Mouse (Mus musculus) inflammation-experienced regulatory T-cells, adult 6 months (primary cell): ENCODE results near the gene Anxa6. TPM values are rescaled to one million over a fixed set of nuclear protein-coding genes. Genes with fewer than 3 reads are reported as not detected.

Source experiments
- ATAC-seq: one replicate; pipeline ENCODE4 v1.8.0; 2017
- polyA plus RNA-seq, 3 experiments: library from polyadenylated mRNA; unstranded; fragments of 100-300 nt; shearing (Covaris generic); gene quantifications; one replicate each; pipeline ENCODE4 v1.2.1; 2017

The Anxa6 gene
- 100 to 1,000 TPM; 347 to 625 (median 370) TPM for polyA plus RNA-seq

DNA sequence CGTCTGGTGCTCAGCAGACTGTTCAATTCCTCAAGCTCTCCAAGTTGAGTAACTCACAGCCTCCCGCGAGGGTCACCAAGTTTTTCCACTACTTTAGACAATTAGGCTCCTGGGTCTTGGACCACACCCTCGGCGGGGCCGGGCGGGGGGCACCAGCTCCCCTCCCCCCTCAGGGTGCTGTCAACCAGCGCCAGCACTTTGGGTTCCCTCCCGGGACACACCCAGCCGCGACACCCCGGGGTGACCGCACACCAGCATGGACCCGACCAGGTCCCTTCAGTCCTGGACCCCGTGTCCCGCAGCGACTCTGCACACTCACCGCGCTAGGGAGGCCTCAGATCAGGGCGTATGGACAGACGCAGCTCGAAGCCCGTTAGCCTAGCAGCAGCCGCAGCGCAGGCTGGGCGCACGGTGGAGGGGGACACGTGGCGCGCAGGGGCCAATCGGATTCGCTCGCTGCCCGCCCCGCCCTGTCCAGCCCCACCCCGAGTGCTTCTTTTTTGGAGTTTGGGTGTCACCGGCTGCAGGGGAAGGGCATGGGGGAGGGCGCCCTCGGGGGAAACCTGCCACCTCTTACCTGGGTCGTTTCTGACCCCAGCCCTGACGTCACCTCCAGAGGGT lies at the start of gene Anxa6:
Gene Anxa6 (minus strand): TSS at position 406 of the 621 bp plus-strand sequence.
- peak; percentile 84 for ATAC-seq

DNA sequence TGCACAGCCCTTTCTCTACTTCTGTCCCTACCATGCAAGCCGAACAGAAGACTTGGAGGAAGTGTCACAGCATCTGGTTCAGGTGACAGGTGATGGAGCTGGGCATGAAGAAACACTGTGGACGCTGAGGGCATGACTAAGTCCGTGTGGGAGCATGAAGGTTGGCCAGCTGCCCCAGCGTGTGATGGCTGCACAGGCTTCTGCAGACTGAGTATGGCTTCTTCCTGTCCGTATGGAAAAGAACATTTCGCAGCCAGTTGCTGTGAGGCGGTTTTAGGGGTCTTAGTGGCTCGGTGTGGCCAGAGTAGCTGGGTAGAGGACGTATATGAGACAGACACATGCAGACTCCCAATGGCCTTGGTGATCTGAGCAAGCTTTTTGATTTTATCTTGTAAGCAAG lies 48.0 kb upstream of the Anxa6 start:
- no peak for ATAC-seq

GRCm38 (mm10) chr11:55079180-55079579 lies 45.9 kb upstream of the Anxa6 start:
- ATAC-seq, result no peak

GRCm38 (mm10) chr11:55078502-55078901 lies 45.3 kb upstream of the Anxa6 start:
- no peak for ATAC-seq

DNA sequence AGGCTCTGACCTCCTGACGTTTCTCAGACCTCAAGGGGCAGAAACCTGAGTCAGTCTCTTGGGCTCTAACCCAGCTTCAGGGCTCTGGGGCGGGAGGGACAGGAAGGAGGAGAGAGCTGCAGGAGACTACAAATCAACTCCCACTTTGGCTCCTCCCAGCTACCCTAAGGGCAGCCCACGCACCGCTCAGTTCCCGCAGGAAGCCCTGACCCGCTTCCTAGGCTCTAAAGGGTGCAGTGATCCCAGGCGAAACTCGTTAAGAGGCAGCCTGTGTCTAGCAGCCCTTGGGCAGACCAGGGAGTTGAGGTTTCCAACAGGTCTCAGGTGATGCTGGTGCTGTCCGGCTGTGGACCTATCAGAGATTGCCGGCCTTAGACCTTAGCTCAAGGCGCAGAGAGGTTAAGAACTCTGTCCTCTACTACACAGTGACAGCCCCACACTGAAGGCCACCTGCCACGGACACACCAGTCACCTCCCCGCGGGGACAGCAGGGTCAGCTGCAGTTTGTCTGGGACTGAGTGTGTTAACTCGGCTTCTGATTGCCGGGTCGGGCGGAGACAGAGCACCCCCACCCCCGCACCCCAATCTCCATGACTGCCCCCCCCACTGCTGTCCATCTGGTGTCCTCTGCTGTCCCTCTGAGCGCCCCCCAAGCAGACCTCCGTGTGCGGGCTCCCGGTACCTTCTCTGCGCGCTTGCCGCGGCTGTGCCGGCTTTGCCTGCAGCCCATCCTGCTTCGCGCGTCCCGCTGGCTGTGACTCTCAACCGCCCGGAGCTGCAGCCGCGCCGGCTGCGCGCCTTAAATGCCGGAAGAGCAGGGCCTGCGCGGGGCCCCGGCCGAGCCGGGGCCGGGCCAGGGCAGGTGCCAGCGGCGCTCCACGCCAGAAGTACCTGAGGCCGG lies 44.3 kb upstream of the Anxa6 start, which contains the start of gene Ccdc69:
Gene Ccdc69 (minus strand): TSS at position 801 of the 901 bp plus-strand sequence.
- ATAC-seq, result peak; percentile 77

DNA sequence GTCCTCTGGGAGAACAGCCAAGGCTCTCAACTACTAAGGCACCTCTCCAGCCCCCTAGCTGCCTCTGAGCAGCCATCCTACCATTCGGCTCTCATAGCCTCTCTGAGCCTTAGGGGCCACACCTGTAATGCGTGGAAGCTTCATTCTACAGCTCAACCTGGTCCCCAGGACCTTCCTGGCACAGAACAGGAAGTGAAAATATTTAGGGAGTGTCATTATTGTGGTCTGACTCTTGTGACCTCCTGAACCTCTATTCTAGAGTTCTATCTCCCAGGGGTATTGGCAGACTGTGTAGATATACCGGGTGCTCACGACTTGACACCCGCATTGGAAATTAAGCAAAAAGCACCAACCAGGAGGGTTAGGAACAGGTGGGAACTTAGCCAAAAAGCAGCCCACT lies 43.0 kb upstream of the Anxa6 start:
- ATAC-seq, result no peak

DNA sequence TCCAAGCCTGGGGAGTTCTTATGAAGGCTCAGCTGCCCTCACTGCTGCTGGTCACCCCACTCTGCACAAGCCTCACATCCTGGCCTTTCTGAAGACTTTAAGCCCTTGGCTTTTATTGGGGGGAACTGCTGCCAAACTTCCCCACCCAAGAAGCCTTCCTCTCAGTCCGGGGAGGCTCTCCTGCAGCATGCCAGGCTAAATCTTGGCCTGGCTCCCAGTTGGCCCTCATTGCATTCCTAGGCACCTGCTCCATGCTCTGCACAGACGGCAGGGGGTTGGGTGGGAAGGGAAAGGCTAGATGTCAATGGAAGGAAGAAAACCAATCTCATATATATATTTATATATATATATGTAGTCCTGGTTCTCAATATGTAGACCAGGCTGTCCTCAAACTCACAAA lies 42.4 kb upstream of the Anxa6 start:
- no peak for ATAC-seq

DNA sequence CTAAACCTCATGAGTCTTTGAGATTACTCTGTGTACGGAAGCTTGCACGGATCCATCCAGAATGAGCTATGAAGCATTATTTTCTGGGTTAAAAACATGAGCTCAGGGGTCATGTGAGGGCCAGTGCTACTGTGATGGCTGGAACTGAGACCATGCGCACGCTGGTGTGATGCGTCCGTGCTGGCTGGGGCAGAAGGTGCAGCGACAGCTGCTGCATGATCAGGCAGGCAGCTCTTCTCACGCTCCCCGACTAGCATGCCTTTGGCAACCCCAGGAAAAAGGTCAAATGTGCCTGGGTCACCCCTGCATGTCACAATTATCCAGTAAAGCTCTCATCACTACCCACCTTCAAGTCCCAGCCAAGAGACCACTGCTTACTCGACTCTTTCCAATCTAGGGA lies 39.9 kb upstream of the Anxa6 start:
- no peak for ATAC-seq

DNA sequence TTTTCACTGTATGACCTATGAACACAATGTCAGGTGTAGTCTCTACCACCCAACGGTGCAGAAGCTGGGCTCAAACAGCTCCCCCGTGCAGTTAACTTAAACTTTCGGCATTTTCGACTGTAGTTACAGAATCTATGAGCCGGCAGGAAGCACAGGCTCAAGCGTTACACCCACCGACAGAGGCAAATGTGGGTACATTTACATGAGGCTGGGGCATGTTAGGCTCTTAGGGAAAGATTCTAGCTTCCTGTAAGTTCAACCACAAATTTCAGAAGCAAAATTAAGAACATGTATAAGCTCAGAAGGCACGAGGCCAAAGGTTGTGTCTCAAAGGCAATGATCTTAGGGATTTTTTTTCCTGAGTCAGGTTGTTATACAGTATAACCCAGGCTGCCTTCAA lies 39.2 kb upstream of the Anxa6 start:
- peak; percentile 74 for ATAC-seq

- ATAC-seq, result no peak
Measured at GRCm38 (mm10) chr11:55071344-55071743, 38.1 kb upstream of the Anxa6 start.

- ATAC-seq, result no peak
Measured at GRCm38 (mm10) chr11:55069023-55069422, 35.8 kb upstream of the Anxa6 start.

DNA sequence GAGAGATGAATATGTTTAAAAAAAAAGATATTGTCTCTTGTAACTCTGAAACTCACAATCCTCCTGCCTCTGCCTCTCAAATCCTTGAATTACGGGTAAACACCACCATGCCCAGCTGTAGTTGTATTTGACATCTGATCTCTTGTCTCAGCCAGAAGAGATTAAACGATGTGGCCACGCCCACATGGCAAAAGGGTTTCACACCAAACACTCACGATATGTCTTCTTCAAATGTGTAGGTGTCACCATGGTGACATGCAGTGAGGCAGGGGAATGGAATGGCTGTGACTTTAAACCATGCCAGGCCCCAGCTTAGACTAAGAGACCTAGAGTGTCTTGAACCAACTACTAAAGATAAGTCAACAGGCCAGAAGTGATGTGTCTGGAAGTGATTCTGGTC lies 33.7 kb upstream of the Anxa6 start:
- peak; percentile 80 for ATAC-seq

DNA sequence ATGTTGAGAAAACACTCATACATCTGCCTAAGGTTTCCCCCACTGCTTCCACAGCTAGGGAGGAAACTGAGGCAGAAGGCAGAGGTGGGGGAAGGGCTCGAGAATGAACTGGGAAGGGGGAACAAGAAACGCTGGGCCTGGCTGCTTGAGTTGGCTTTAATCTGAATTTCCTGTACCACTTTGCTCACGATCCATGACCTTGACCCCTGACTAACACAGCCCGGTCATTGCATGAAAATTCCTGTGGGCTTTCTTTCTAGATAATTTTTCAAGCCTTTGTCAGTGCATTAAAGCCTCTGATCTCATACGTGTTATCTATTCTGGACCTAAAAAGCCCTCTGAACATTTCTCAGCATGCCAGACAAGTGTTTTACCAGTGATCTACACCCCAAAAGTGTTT lies 29.6 kb upstream of the Anxa6 start:
- ATAC-seq, result no peak

DNA sequence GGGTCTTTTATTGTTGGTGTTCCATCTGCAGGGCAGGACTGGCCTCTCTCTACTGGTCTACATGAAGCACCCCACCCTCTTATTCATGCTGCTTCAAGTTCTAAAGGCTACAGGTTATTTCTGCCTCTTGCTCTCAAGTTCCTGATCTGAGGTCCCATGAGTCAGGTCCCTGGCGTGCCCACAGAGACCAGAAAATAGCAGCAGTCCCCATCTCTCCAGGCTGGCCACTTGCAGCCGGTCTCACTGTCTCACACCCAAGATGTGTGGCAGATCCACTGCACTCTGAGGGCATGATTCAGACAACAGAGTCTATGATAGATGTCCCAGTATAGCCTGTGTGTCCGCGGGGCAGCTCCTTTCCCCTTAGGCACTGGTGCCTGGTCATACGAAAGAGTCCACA lies 27.6 kb upstream of the Anxa6 start:
- no peak for ATAC-seq

- ATAC-seq, result no peak
Measured at GRCm38 (mm10) chr11:55057511-55057910, 24.3 kb upstream of the Anxa6 start.

DNA sequence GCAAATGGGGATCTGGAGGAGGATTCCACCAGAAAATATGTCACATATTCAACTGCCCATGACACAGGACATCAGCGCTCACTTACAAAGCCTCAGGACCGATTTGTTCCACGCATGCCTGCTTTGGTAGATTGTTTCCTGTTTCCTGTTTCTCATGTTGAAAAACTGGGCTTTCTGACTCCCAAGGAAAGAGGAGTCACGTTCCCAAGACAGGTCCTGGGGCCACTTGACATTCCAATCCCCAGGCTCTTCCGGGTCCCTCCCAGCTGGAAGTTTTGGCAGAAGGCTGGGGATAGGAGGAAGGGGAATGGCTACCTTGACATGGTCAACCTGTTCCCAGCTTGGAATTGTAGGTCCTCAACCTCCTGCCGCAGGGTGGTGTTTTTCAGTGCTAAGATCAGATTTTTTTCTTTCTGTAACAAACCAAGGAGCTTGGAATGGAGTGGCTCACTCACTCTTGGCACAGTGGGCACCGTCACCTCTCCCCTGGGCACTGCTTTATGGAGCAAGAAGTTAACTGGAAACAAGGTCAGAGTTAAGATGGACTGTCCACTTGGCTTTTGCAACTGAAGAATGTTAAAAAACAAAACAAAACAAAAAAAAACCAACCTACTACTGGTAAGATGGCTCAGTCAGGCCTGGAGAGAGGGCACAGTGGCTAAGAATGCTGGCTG lies 17.7 kb upstream of the Anxa6 start:
- ATAC-seq, result no peak

DNA sequence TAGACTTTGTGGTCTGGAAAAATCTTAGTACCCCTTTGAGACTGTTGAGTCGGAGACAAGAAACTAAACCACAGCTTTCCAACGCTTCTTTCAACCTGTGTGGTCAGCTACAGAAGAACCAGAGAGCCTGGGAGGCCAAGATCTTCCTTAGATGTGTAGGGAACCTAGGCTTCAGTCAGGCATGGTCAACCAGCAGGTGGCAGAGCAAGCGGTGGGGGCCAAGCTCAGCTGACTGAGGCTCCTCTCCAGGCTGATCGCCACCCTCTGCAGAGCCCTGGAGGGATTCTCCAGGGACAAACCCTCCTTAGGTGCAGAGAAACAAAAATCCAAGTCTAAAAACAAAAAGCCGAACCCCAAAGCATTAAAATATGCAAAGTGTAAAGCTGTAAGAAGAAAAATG lies 13.4 kb upstream of the Anxa6 start:
- ATAC-seq, result no peak

- no peak for ATAC-seq
Measured at GRCm38 (mm10) chr11:55041348-55041747, 8.1 kb upstream of the Anxa6 start.

- peak; percentile 76 for ATAC-seq
Measured at GRCm38 (mm10) chr11:55039591-55039990, 6.3 kb upstream of the Anxa6 start.

DNA sequence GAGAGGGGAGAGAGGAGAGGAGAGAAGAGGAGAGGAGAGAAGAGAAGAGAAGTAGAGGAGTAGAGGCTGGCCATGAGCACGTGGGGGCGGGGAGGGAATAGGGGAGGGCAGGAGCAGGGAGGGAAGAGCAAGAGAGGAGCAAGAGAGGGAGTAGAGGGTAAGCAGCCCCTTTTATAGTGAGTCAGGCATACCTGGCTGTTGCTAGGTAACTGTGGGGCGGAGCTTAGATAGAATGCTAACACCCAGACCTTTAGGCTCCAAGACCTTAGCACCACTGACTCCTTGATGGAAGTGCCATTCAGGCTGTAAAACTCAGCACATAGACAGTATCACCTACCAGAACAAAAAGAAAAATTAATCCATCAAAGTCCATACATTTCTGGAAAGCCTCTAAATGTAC lies 3.4 kb upstream of the Anxa6 start:
- no peak for ATAC-seq

- ATAC-seq, result no peak
Measured at GRCm38 (mm10) chr11:55032286-55032685, 959 bp downstream of the Anxa6 start.

DNA sequence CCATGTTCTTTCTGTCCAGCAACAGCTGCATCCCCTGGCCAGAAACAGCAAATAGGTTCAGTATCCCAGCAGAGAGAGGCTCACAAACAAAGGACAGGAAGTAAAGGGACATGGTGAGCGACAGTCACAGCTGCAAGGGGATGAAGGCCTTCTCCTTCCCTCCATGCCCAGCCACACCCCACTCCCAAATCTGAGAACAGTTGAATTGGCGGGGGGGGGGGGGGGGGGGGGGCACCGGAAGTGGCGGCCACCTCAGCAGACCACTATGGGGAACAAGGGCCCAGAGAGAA lies 1.3 kb downstream of the Anxa6 start:
- ATAC-seq, result no peak

- ATAC-seq, result peak; percentile 68
Measured at GRCm38 (mm10) chr11:55031211-55031990, 1.8 kb downstream of the Anxa6 start.
